Mouse (Mus musculus) left cerebral cortex, adult 11 months (tissue): ENCODE data around the gene Gm6465.
"Not testable (repeated sequence)": the region's sequence is repeated elsewhere in the genome, so short reads cannot be mapped to it uniquely, and the experiment has no call there.

Experiments
- DNase-seq: peaks from one replicate; pipeline ENCODE4 v3.0.0; 2022; ENCODE audit warnings: low spot score

Gene Gm6465

DNA sequence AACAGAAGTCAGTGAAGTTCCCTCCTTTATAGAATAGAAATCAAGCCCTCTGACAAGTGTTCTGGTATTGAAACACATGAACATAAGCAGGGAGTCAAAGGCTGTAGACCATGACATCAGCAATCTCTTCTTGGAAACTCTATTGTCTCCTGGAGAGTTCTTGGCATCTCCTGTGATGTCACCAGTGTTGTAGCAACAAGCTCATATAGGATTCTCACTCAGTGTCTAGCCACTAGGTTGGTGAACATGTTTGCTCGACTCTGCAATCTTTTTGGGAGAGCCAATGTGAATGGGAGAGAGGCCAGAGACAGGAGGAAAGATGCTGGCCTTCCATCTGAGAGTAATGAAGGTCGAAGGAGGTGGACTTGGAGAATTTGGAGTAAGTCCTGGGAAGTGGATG, at the start of gene Gm6465:
TSS of gene Gm6465 (plus strand) at position 301 of the 400 bp plus-strand sequence.
- not testable (repeated sequence) for DNase-seq

DNA sequence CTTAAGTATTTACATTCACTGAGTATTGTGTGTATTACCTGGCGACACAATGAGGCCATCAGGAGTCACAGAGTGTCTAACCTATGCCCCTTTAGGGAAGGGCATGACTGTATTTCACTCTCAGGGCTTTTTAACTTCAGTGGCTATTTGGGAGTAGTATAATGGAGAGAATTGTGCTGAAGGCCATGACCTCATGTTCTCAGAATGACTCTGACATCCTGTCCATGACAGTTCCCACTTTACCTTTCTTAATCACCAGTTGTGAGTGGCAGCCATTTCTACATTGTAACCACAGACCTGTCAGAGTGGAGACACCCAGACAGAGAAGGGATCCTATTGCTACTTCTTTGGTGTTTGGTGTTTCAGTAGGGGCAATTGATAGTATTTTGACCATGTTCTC, 485 bp downstream of the Gm6465 start:
- not testable (repeated sequence) for DNase-seq

DNA sequence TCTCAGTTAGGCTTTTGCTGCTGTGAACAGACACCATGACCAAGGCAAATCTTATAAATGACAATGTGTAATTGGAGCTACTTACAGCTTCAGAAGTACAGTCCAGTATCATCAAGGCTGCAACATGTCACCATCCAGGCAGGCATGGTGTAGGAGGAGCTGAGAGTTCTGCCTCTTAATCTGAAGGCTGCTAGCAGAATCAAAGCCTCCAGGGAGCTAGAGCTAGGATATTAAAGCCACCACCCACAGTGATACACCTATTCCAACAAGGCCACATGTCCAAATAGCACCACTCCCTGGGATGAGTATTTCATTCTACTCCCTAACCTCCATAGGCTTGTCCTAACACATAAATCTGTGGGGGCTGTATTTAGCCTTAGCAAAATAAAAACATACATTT, 12.6 kb downstream of the Gm6465 start:
- DNase-seq, result not testable (repeated sequence)
